Mouse (Mus musculus): ENCODE measurements at regions not wholly inside any gene's neighbourhood (a gene's known extent, or its start where the extent isn't known, plus 50 kb on each side); places are given as distances from the start of the nearest gene placed in this dataset.
A peak's percentile ranks its signal among the peaks of the same experiment; 100 is the strongest.

DNA sequence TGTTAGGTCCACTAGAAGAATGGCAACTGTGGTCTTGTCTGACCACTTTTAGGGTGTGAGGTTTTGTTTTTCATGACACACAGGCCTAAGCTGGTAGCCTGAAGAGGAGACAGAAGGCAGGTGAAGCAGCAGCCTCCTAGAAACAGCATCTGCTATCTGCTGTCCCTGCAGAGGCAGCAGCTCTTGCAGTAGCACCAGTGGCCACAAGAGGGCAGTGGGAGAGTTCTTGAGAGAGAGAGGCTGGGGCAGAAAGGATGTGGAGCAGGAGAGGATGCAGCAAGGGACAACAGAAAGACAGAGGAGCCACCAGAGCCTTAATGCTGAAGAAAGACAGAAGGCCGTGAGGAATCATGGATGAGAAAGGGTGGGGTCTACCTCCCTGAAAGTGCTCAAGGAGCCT is 88.1 kb upstream of the Usp51 start:
- peak; percentile 50 for DNase-seq (ENCODE audit: low read depth, low spot score)

DNA sequence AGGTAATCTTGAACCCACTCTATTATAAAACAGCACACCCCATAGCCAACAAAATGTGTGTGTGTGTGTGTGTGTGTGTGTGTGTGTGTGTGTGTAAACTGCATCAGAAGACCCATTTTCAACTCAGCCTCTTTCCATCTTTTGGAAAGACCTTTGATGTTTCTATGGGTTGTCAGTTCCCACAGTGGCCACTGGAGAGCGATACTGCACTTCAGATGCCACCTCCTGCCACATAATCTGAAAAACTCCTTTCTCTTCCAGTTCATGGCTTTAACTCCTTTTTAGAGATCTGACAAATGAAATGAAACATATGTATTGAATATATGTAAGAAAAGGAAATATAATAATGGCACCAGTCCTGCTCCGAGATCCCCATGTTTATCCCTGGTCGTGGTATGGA is 79.3 kb upstream of the Usp51 start:
- peak; percentile 4 for DNase-seq (ENCODE audit: low read depth, low spot score)

DNA sequence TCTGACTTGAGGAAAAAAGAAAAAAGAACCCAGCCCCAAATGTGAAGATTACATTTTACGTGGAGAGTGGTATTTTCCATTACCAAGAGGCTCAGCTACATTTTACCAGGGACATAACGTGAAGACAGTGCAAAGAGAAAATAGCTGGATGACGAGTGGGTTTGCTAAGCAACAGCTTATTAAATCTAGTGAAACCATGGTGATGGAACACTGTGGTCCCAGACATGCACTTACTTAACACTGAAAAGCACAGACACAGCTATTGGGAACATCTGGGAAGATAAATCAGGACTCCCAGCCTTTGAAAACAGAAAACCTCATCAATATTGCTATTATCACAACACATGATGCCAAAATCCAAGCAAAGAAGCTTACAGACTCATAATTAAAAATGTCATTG is 60.1 kb upstream of the Usp51 start:
- no peak for DNase-seq (ENCODE audit: low read depth, low spot score)
